Mouse (Mus musculus): ENCODE data around the gene Zhx3. TPM values are rescaled to one million over a fixed set of nuclear protein-coding genes. Genes with fewer than 3 reads are reported as not detected.

Zhx3 gene
- polyA plus RNA-seq (2015; fragmentation: Nextera tagmentation; extraction: Ambion mirVana) = 20.6 and 22.5 TPM in 2 replicates

DNA sequence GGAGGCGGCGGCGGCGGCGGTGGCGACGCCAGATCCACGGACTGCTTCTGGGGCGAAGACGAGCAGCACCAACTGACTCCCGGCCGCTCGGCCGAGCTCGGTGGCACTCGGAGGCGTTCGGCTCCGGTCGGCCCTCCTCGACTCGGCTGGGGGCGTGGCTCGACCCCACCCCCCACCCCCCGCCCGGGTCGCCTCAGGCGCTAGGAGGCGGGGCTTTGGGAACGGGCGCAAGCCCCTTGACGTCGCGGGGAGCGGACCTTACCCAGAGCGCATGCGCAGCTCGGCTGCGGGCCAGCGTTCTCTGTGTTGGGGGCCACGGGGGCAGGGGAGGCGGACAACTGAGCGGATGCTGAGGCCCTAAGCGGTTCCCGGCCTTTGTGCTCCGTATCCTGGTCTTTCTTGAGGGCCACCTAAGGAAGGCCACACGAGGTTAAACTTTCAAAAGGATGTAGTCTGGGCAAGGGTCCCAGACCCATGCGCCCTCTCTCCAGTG lies at the start of gene Zhx3:
Gene Zhx3, minus strand, starts transcription at position 109 of the 493 bp plus-strand sequence.
- H3K27me3 ChIP-seq = no peaks in the 10 kb centered on the region
- peak within 1 kb of the TSS; percentile 79 for H3K4me3 ChIP-seq
- WGBS = under 1% methylated on average over 40 of the region's 48 CpGs
- no peaks in the 10 kb centered on the region for H3K36me3 ChIP-seq
- peak within 1 kb of the TSS; percentile 98 for H3K27ac ChIP-seq (replicated peaks)
- peak within 1 kb of the TSS; percentile 98 for H3K9ac ChIP-seq
- peaks cover 17% of the 10 kb centered on the region for H3K4me1 ChIP-seq (replicated peaks)
- no peaks in the 10 kb centered on the region for H3K9me3 ChIP-seq
- ATAC-seq (ENCODE audit: low FRiP score, low read depth) = peak; percentile 98
- peak within 1 kb of the TSS; percentile 73 for H3K4me2 ChIP-seq

DNA sequence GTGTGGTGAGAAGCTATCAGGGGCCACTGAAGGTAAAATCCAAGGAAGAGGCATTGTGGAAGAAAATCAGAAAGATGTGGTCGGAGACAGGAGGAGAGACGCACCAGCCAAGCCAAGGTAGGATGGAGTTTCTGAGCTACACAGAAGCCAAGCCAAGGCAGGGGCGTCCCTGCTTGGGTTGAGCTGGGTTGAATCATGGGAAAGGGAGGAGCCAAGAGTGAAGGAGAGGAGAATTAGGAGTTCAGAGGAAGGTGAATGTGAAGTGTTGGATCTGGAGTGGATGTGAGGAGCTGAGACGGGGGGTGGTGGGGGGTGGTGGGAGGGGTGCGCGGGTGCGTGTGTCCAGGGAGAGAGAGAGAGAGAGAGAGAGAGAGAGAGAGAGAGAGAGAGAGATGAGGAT lies 48.5 kb upstream of the Zhx3 start:
- no peaks in the 10 kb centered on the region for H3K4me1 ChIP-seq (replicated peaks)
- H3K27ac ChIP-seq (replicated peaks) = no peak overlapping the region
- WGBS = 83% methylated on average over 3 of the region's 7 CpGs
- no peak overlapping the region for H3K4me3 ChIP-seq
- no peak overlapping the region for H3K4me2 ChIP-seq
- no peaks in the 10 kb centered on the region for H3K36me3 ChIP-seq
- H3K9me3 ChIP-seq = no peaks in the 10 kb centered on the region
- H3K9ac ChIP-seq = no peak overlapping the region
- H3K27me3 ChIP-seq = no peaks in the 10 kb centered on the region
- ATAC-seq (ENCODE audit: low FRiP score, low read depth) = no peak

- Histone ChIP-seq H3K9me3 (no peaks in the 10 kb centered on the region), H3K4me2 (no peak overlapping the region), H3K4me3 (no peak overlapping the region), H3K4me1 (replicated peaks) (no peaks in the 10 kb centered on the region), H3K27ac (replicated peaks) (no peak overlapping the region), H3K36me3 (no peaks in the 10 kb centered on the region), H3K27me3 (0 out of 2 replicates have a peak, but pooled peaks cover 8% of the 10 kb centered on the region), H3K9ac (no peak overlapping the region)
- ATAC-seq (ENCODE audit: low FRiP score, low read depth) = no peak
- 88% methylated on average over 2 of the region's 2 CpGs for WGBS
These were observed 46.1 kb upstream of the Zhx3 start for GRCm38 (mm10) chr2:160918930-160919215.

- Histone ChIP-seq H3K4me3 (no peak overlapping the region), H3K27ac (replicated peaks) (no peak overlapping the region), H3K27me3 (peaks cover 11% of the 10 kb centered on the region), H3K9me3 (no peaks in the 10 kb centered on the region), H3K36me3 (no peaks in the 10 kb centered on the region), H3K4me2 (no peak overlapping the region), H3K4me1 (replicated peaks) (no peaks in the 10 kb centered on the region), H3K9ac (no peak overlapping the region)
- 0 out of 2 replicates have a peak, but pooled peaks have one; percentile 42 for ATAC-seq (ENCODE audit: low FRiP score, low read depth)
- WGBS = 54% methylated on average over 8 of the region's 8 CpGs
These were observed 45.5 kb upstream of the Zhx3 start for GRCm38 (mm10) chr2:160918154-160918929.

- H3K4me2 ChIP-seq = no peak overlapping the region
- no peak for ATAC-seq (ENCODE audit: low FRiP score, low read depth)
- 94% methylated on average over 3 of the region's 3 CpGs for WGBS
- peaks cover 2% of the 10 kb centered on the region for H3K4me1 ChIP-seq (replicated peaks)
- H3K9ac ChIP-seq = no peak overlapping the region
- H3K4me3 ChIP-seq = no peak overlapping the region
- H3K27me3 ChIP-seq = peaks cover 22% of the 10 kb centered on the region
- H3K9me3 ChIP-seq = no peaks in the 10 kb centered on the region
- no peaks in the 10 kb centered on the region for H3K36me3 ChIP-seq
- H3K27ac ChIP-seq (replicated peaks) = no peak overlapping the region
These were observed 44.5 kb upstream of the Zhx3 start for GRCm38 (mm10) chr2:160917313-160917712.

GRCm38 (mm10) chr2:160916714-160917113 lies 43.9 kb upstream of the Zhx3 start:
- Histone ChIP-seq H3K36me3 (no peaks in the 10 kb centered on the region), H3K4me3 (no peak overlapping the region), H3K4me1 (replicated peaks) (peaks cover 8% of the 10 kb centered on the region), H3K4me2 (no peak overlapping the region), H3K27me3 (peaks cover 28% of the 10 kb centered on the region), H3K27ac (replicated peaks) (no peak overlapping the region), H3K9ac (no peak overlapping the region), H3K9me3 (no peaks in the 10 kb centered on the region)
- WGBS = 55% methylated on average over 8 of the region's 8 CpGs
- ATAC-seq (ENCODE audit: low FRiP score, low read depth) = no peak

DNA sequence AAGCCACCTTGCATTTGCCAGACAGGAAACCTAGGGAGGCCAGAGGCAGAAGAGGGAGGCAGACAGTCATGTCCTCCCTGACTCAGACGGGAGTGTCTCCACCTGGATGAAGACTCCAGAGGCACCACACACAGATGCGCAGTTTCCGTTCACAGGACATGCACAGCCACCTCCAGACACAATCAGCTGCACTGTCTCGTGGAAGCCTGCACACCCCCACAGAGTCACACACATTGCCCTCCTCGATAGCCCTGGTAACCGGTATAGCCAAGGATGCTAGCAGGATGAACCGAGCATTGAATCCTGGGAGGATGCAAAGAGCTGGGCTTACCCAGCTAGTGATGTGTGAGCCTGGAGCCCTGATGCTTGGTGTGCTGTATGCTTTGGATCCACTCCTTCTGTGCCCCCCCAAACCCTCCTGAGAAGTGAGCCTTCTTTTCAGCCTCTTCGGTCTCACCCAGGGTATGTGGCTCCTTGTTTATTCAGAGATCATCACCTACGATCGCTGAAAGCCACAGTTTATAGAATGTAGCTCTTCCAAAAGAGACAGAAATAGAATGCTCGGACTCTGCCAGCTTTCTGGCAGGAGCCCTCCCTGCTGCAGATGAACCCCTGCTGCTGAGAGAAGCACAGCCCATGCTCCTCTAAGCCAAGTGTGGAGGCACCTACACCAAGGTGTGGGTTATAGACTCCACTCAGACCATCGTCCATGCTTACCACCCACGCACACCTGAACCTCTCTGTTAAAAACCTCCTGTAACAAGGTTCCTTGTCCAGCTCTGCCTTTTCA lies 43.2 kb upstream of the Zhx3 start:
- H3K4me3 ChIP-seq = no peak overlapping the region
- no peak overlapping the region for H3K9ac ChIP-seq
- WGBS = 74% methylated on average over 13 of the region's 13 CpGs
- no peak overlapping the region for H3K27ac ChIP-seq (replicated peaks)
- no peaks in the 10 kb centered on the region for H3K36me3 ChIP-seq
- ATAC-seq (ENCODE audit: low FRiP score, low read depth) = no peak
- no peak overlapping the region for H3K4me2 ChIP-seq
- H3K27me3 ChIP-seq = peaks cover 35% of the 10 kb centered on the region
- peaks cover 14% of the 10 kb centered on the region for H3K4me1 ChIP-seq (replicated peaks)
- no peaks in the 10 kb centered on the region for H3K9me3 ChIP-seq

DNA sequence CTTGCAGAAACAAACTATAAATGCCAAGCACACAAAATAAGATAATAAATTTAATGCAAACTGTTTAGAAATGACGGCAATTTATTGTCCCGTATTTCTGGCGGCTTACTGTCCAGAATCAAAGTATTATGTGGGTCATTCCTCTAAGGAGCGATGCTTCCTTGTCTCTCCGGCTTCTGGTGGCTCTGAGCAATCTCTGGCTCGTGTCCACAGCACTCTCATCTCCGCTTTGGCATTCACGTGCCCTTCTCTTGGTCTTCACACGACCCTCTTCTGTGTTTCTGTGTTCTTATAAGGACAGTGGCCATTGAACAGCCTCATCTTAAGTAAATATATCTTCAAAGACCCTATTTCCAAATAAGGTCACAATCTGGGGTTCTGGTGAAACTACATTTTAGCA lies 41.9 kb upstream of the Zhx3 start:
- no peak for ATAC-seq (ENCODE audit: low FRiP score, low read depth)
- H3K27ac ChIP-seq (replicated peaks) = no peak overlapping the region
- H3K4me2 ChIP-seq = no peak overlapping the region
- no peaks in the 10 kb centered on the region for H3K36me3 ChIP-seq
- peaks cover 14% of the 10 kb centered on the region for H3K4me1 ChIP-seq (replicated peaks)
- no peak overlapping the region for H3K9ac ChIP-seq
- H3K4me3 ChIP-seq = no peak overlapping the region
- H3K27me3 ChIP-seq = peaks cover 48% of the 10 kb centered on the region
- H3K9me3 ChIP-seq = no peaks in the 10 kb centered on the region
- 86% methylated on average over 9 of the region's 9 CpGs for WGBS

GRCm38 (mm10) chr2:160912231-160912671 lies 39.5 kb upstream of the Zhx3 start, which contains the start of gene Emilin3:
Gene Emilin3 (minus strand): TSS chr2:160912328.
- H3K27me3 ChIP-seq = peaks cover 51% of the 10 kb centered on the region
- WGBS = 2% methylated on average over 43 of the region's 46 CpGs
- no peaks in the 10 kb centered on the region for H3K36me3 ChIP-seq
- no peak for ATAC-seq (ENCODE audit: low FRiP score, low read depth)
- H3K4me3 ChIP-seq = peak within 1 kb of the TSS; percentile 45
- no peak within 1 kb of the TSS for H3K27ac ChIP-seq (replicated peaks)
- H3K9me3 ChIP-seq = no peaks in the 10 kb centered on the region
- H3K9ac ChIP-seq = peak within 1 kb of the TSS; percentile 28; the same call in 1 of the 2 replicates
- peak within 1 kb of the TSS; percentile 89 for H3K4me2 ChIP-seq
- peaks cover 14% of the 10 kb centered on the region for H3K4me1 ChIP-seq (replicated peaks)

DNA sequence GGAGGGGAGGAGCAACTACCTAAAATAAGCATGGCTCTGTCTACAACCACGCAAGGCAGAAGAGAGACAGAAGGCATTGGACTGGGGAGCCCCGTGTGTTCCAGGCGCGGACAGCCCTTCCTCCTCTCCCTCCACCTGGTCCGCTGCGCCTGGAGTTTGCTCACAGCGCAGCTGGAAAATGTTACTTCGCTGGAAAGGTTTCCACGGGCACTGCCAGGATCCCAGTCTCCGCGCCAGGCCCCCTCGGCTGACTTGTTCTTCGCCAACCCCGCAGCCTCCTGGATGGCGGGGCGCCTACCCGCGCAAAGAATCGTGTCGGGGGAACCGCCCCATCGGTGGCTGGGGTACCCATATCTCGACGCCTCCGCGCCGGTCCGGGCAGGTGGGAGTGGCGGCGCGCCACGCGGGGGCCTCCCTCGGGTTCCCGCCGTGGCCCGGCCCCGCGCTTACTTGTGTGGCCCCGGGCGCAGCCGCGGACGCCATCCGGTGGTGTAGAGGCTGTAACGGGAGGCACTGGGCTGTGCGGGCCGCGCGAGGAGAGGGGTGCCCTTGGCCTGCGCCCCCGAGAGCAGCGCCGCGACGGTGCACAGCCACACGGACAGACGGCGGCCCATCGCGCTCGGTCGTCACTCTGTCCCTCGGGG lies 38.9 kb upstream of the Zhx3 start:
- no peak overlapping the region for H3K27ac ChIP-seq (replicated peaks)
- H3K9me3 ChIP-seq = no peaks in the 10 kb centered on the region
- H3K27me3 ChIP-seq = peaks cover 51% of the 10 kb centered on the region
- peak overlapping the region; percentile 45 for H3K4me3 ChIP-seq
- H3K4me1 ChIP-seq (replicated peaks) = peaks cover 14% of the 10 kb centered on the region
- peak overlapping the region; percentile 89 for H3K4me2 ChIP-seq
- no peaks in the 10 kb centered on the region for H3K36me3 ChIP-seq
- peak overlapping the region; percentile 28; the same call in 1 of the 2 replicates for H3K9ac ChIP-seq
- 1% methylated on average over 50 of the region's 64 CpGs for WGBS
- ATAC-seq (ENCODE audit: low FRiP score, low read depth) = peak; percentile 49; the same call in 1 of the 2 replicates

GRCm38 (mm10) chr2:160910633-160911032 lies 37.8 kb upstream of the Zhx3 start:
- H3K4me1 ChIP-seq (replicated peaks) = peaks cover 14% of the 10 kb centered on the region
- H3K9ac ChIP-seq = no peak overlapping the region
- no peak overlapping the region for H3K4me3 ChIP-seq
- WGBS = 90% methylated on average over 5 of the region's 5 CpGs
- H3K36me3 ChIP-seq = no peaks in the 10 kb centered on the region
- H3K27me3 ChIP-seq = peaks cover 51% of the 10 kb centered on the region
- no peak overlapping the region for H3K27ac ChIP-seq (replicated peaks)
- no peaks in the 10 kb centered on the region for H3K9me3 ChIP-seq
- H3K4me2 ChIP-seq = no peak overlapping the region
- no peak for ATAC-seq (ENCODE audit: low FRiP score, low read depth)

Data from hindbrain, embryonic 15.5 days (tissue).